Mouse (Mus musculus) limb, embryonic 12.5 days (tissue): Measurements from ENCODE around the gene Usp39. TPM values are rescaled to one million over a fixed set of nuclear protein-coding genes. Genes with fewer than 3 reads are reported as not detected.

Source experiments
- ATAC-seq: fragments of 200-750 bp; cut with Nextera tagmentation; 2 replicates; pipeline ENCODE4 v1.8.0; 2017; ENCODE audit warnings: low read depth, moderate TSS enrichment; ENCODE audit not compliant: insufficient number of reproducible peaks, insufficient read depth, low FRiP score, low TSS enrichment
- H3K27ac ChIP-seq: fragments of 300-500 bp; sonication (generic); 2 replicates; pipeline ENCODE4 v1.5.1; 2016; ENCODE audit warnings: mild to moderate bottlenecking, moderate library complexity
- H3K27me3 ChIP-seq: fragments of 300-500 bp; sonication (generic); 2 replicates; pipeline ENCODE4 v1.6.1; 2016; ENCODE audit warnings: mild to moderate bottlenecking, moderate library complexity
- H3K36me3 ChIP-seq: fragments of 300-500 bp; sonication (generic); 2 replicates; pipeline ENCODE4 v1.6.1; 2016; ENCODE audit warnings: mild to moderate bottlenecking, moderate library complexity
- H3K4me1 ChIP-seq: fragments of 300-500 bp; sonication (generic); replicated peaks from 2 replicates; pipeline ENCODE4 v1.6.1; 2016
- H3K4me2 ChIP-seq: fragments of 300-500 bp; sonication (generic); 2 replicates; pipeline ENCODE4 v1.6.1; 2016; ENCODE audit warnings: mild to moderate bottlenecking, moderate library complexity
- H3K4me3 ChIP-seq: fragments of 300-500 bp; sonication (generic); replicated peaks from 2 replicates; pipeline ENCODE4 v1.5.1; 2016; ENCODE audit warnings: mild to moderate bottlenecking
- H3K9ac ChIP-seq: fragments of 300-500 bp; sonication (generic); replicated peaks from 2 replicates; pipeline ENCODE4 v1.6.1; 2016; ENCODE audit warnings: mild to moderate bottlenecking, moderate library complexity
- H3K9me3 ChIP-seq: fragments of 300-500 bp; sonication (generic); 2 replicates; pipeline ENCODE4 v1.6.1; 2016; ENCODE audit warnings: mild to moderate bottlenecking, moderate library complexity
- WGBS: fragments of 180-500 bp; shearing (Covaris S2); methylation state at CpG from one replicate; pipeline ENCODE4 v1.1.7; 2016; 5-methylcytosine and 5-hydroxymethylcytosine counted together
- polyA plus RNA-seq: library from polyadenylated mRNA; unstranded; fragments of >200 nt; fragmentation: Nextera tagmentation; extraction: Ambion mirVana; gene quantifications from 2 replicates; pipeline ENCODE4 v1.2.1, GENCODE M21; 2016

The Usp39 gene
- polyA plus RNA-seq, 1 experiment from 2014 or later = 71.3 TPM

GRCm38 (mm10) chr6:72270952-72271519, 73.9 kb downstream of the Usp39 start:
- ATAC-seq = no peak
- Histone ChIP-seq H3K9ac (no peak overlapping the region), H3K9me3 (no peaks in the 10 kb centered on the region), H3K4me3 (no peak overlapping the region), H3K4me1 (no peaks in the 10 kb centered on the region), H3K27me3 (peaks cover 8% of the 10 kb centered on the region), H3K4me2 (no peak overlapping the region), H3K36me3 (no peaks in the 10 kb centered on the region), H3K27ac (no peak overlapping the region)
- 68% methylated on average over 11 of the region's 11 CpGs for WGBS

GRCm38 (mm10) chr6:72270258-72270657, 74.7 kb downstream of the Usp39 start:
- Histone ChIP-seq H3K4me1 (no peaks in the 10 kb centered on the region), H3K36me3 (no peaks in the 10 kb centered on the region), H3K9me3 (no peaks in the 10 kb centered on the region), H3K4me2 (no peak overlapping the region), H3K27me3 (peaks cover 10% of the 10 kb centered on the region), H3K4me3 (no peak overlapping the region), H3K9ac (no peak overlapping the region), H3K27ac (no peak overlapping the region)
- ATAC-seq = no peak
- WGBS = 62% methylated on average over 5 of the region's 5 CpGs

Other genes with a start within 250 kb of the Usp39 start
- gene St3gal5, start 247.6 kb downstream of the Usp39 start, polyA plus RNA-seq = 29.6 and 32.3 TPM in 2 replicates
- gene Atoh8, start 109.6 kb downstream of the Usp39 start, polyA plus RNA-seq = 30.7 and 30.8 TPM in 2 replicates
- not detected in 2 replicates for gene Sftpb, start 40.6 kb downstream of the Usp39 start, polyA plus RNA-seq
- 25.8 and 29.2 TPM in 2 replicates for gene 0610030E20Rik, start 2.1 kb upstream of the Usp39 start, polyA plus RNA-seq
- gene Tmem150a, start 10.3 kb upstream of the Usp39 start, polyA plus RNA-seq = 8.8 and 9.8 TPM in 2 replicates
- gene Rnf181, start 21.8 kb upstream of the Usp39 start, polyA plus RNA-seq = 89.1 and 93.4 TPM in 2 replicates
- gene Vamp5, start 35.3 kb upstream of the Usp39 start, polyA plus RNA-seq = 13.9 and 17.3 TPM in 2 replicates
- 105 and 106 TPM in 2 replicates for gene Vamp8, start 45.5 kb upstream of the Usp39 start, polyA plus RNA-seq
- 34.0 TPM in 2 replicates for gene Ggcx, start 69.1 kb upstream of the Usp39 start, polyA plus RNA-seq
- 408 and 461 TPM in 2 replicates for gene Mat2a, start 94.4 kb upstream of the Usp39 start, polyA plus RNA-seq
- 0.18 TPM in 2 replicates for gene Sh2d6, start 176.5 kb upstream of the Usp39 start, polyA plus RNA-seq
- gene Capg, start 199.2 kb upstream of the Usp39 start, polyA plus RNA-seq = 26.2 and 27.4 TPM in 2 replicates